Comparison of ENCODE assay signal across 9 mouse cellular contexts in genomic region chr4:70355659-70356350, GRCm38 (mm10). TPM values are rescaled to one million over a fixed set of nuclear protein-coding genes. Genes with fewer than 3 reads are reported as not detected.
DNase-seq lines count a peak whose midpoint lies in the region; ATAC-seq and TF ChIP-seq lines count a peak whose summit lies in the region.
"Had no signal": no experiment of that assay in that cellular context is flagged by ENCODE, and none has a peak within 500 bp of the region (broad histone marks: within the 10 kb centered on the region; RNA-seq: fewer than 3 reads in every experiment).

No protein-coding gene starts in this region.

- TF ChIP-seq EP300 in CH12.LX (IDR thresholded peaks at IDR 0.05; ENCODE audit: low read length) = no peak

- no peaks in the 10 kb centered on the region for H3K79me2 ChIP-seq in CH12.LX (replicated peaks; ENCODE audit: control insufficient read depth, extremely low read depth, insufficient read depth, poor library complexity, severe bottlenecking)

- H3K4me1 ChIP-seq in CH12.LX (ENCODE audit: control insufficient read depth in 1 of 2, insufficient read depth in 2 of 2) = peaks cover 0 to 17% of the 10 kb centered on the region in 2 experiments; a peak in 2 of 4 replicates
- H3K4me1 ChIP-seq in embryonic facial prominence, embryonic 11.5 days (ENCODE audit: control insufficient read depth, insufficient read depth, low read length) = no peaks in the 10 kb centered on the region
- H3K4me1 ChIP-seq in olfactory bulb, adult 2 months (ENCODE audit: control insufficient read depth, insufficient read depth, low read length) = no peaks in the 10 kb centered on the region
- H3K4me1 ChIP-seq: heart, embryonic 13.5 days had no signal

- H3K27me3 ChIP-seq in CH12.LX (replicated peaks) = no peaks in the 10 kb centered on the region
- no peaks in the 10 kb centered on the region for H3K27me3 ChIP-seq in embryonic facial prominence, embryonic 11.5 days (ENCODE audit: control insufficient read depth, insufficient read depth, low read length)
- H3K27me3 ChIP-seq: heart, embryonic 13.5 days had no signal

- no peak overlapping the region for H3K4me2 ChIP-seq in CH12.LX (ENCODE audit: insufficient read depth, low read depth, poor library complexity, severe bottlenecking)
- no peak overlapping the region for H3K4me2 ChIP-seq in embryonic facial prominence, embryonic 11.5 days (ENCODE audit: low read depth, low read length)
- H3K4me2 ChIP-seq: heart, embryonic 13.5 days had no signal

- no peak for TF ChIP-seq POLR2A in CH12.LX (IDR thresholded peaks at IDR 0.05; ENCODE audit: low read depth, low read length)
- TF ChIP-seq POLR2A in olfactory bulb, adult 2 months (IDR thresholded peaks at IDR 0.05; ENCODE audit: insufficient read depth, low read depth, low read length) = no peak

- no peak overlapping the region for H3K4me3 ChIP-seq in CH12.LX (replicated peaks in 1 of 3; ENCODE audit: low read depth in 2 of 3, low read length in 2 of 3, poor library complexity in 1 of 3)
- no peak overlapping the region for H3K4me3 ChIP-seq in embryonic facial prominence, embryonic 11.5 days (ENCODE audit: low read depth, low read length)
- no peak overlapping the region for H3K4me3 ChIP-seq in olfactory bulb, adult 2 months (ENCODE audit: insufficient read depth, low read depth, low read length)
- H3K4me3 ChIP-seq: heart, embryonic 13.5 days had no signal

- no peak overlapping the region for H3K9ac ChIP-seq in CH12.LX (ENCODE audit: insufficient read depth, low read depth)
- no peak overlapping the region for H3K9ac ChIP-seq in embryonic facial prominence, embryonic 11.5 days (replicated peaks; ENCODE audit: low read length)
- H3K9ac ChIP-seq: heart, embryonic 13.5 days had no signal

- no peaks in the 10 kb centered on the region for H3K9me3 ChIP-seq in CH12.LX (replicated peaks; ENCODE audit: low read length)
- no peaks in the 10 kb centered on the region for H3K9me3 ChIP-seq in embryonic facial prominence, embryonic 11.5 days (replicated peaks; ENCODE audit: control insufficient read depth, low read length)
- H3K9me3 ChIP-seq: heart, embryonic 13.5 days had no signal

- in situ Hi-C loops in CH12.LX (cut with MboI; ENCODE audit: low pct_ligation_motif_present, low pct_unique_long_range_greater_than_20kb, low sequenced_read_pairs) = loop anchor here (25.0 kb wide), 1 partner anchor 294 kb away; no protein-coding TSS in a partner anchor

- 76% methylated on average over 9 of the region's 9 CpGs for WGBS in embryonic facial prominence, embryonic 11.5 days
- WGBS in olfactory bulb, adult 2 months = 52% methylated on average over 9 of the region's 9 CpGs

- peak; percentile 76 for TF ChIP-seq RAD21 in CH12.LX (IDR thresholded peaks at IDR 0.05; ENCODE audit: low read depth, low read length)

- peak; percentile 64; the same call in 1 of the 2 replicates for ATAC-seq in embryonic facial prominence, embryonic 11.5 days (replicated peaks; ENCODE audit: insufficient number of reproducible peaks, low FRiP score, low TSS enrichment, low read depth)
- peak; percentile 83 to 91; a peak in 3 of 4 replicates for ATAC-seq in hematopoietic stem cell, adult 5-6 weeks (replicated peaks in 1 of 2; ENCODE audit: insufficient read depth in 1 of 2, low FRiP score in 2 of 2, low TSS enrichment in 1 of 2, low read depth in 1 of 2, poor library complexity in 2 of 2, severe bottlenecking in 2 of 2)

- no peak overlapping the region for H3K27ac ChIP-seq in CH12.LX (ENCODE audit: insufficient read depth, low read depth)
- H3K27ac ChIP-seq in embryonic facial prominence, embryonic 11.5 days (replicated peaks; ENCODE audit: low read depth, low read length) = no peak overlapping the region
- H3K27ac ChIP-seq in olfactory bulb, adult 2 months (ENCODE audit: insufficient read depth, low read depth, low read length) = no peak overlapping the region
- H3K27ac ChIP-seq: heart, embryonic 13.5 days had no signal

- peak; percentile 59 for DNase-seq in CH12.LX (ENCODE audit: extremely low read depth)
- DNase-seq in adrenal gland, postnatal 14 days = peak; percentile 74
- peak; percentile 74 for DNase-seq in embryonic facial prominence, embryonic 11.5 days (ENCODE audit: low spot score)
- peak; percentile 62 to 83 for DNase-seq in layer of hippocampus, adult 18-20 months (ENCODE audit: low spot score in 2 of 2)
- DNase-seq in lung, adult 18-20 months = peak; percentile 9 to 18
- peak; percentile 70 for DNase-seq in thymus, postnatal 4 days

- dilution Hi-C loops in CH12.LX (cut with MboI; ENCODE audit: extremely low pct_ligation_motif_present, extremely low pct_unique_long_range_greater_than_20kb, low sequenced_read_pairs) = no loop called here

- peak; percentile 57 to 79 for TF ChIP-seq CTCF in CH12.LX (conservative IDR thresholded peaks at IDR 0.05 in 1 of 2, IDR thresholded peaks at IDR 0.05 in 1 of 2; ENCODE audit: low read depth in 2 of 2, low read length in 2 of 2)
- peak; percentile 46; the same call in 1 of the 2 replicates for TF ChIP-seq CTCF in olfactory bulb, adult 2 months (IDR thresholded peaks at IDR 0.05; ENCODE audit: insufficient read depth, low read depth, low read length)

- H3K36me3 ChIP-seq in CH12.LX (replicated peaks in 1 of 2; ENCODE audit: control insufficient read depth in 1 of 2, insufficient read depth in 1 of 2, low read length in 1 of 2) = peaks cover 27 to 94% of the 10 kb centered on the region in 2 experiments
- no peaks in the 10 kb centered on the region; the same call in 1 of the 2 replicates for H3K36me3 ChIP-seq in embryonic facial prominence, embryonic 11.5 days (replicated peaks; ENCODE audit: control insufficient read depth, insufficient read depth, low read depth, low read length)

TF ChIP-seq in CH12.LX, 34 proteins besides CTCF, POLR2A, EP300 and RAD21:
- TF ChIP-seq USF1 (IDR thresholded peaks at IDR 0.05; ENCODE audit: low read depth, low read length) (no peak), SMC3 (IDR thresholded peaks at IDR 0.05; ENCODE audit: low read depth, low read length) (peak; percentile 48)

RNA-seq across cellular contexts. Expression of gene Cdk5rap2, which starts 54.4 kb away (rescaled TPM):
- 15.9 and 17.2 TPM in 2 replicates for total RNA-seq in CH12.LX (2012; rRNA removed)
- total RNA-seq in CH12.LX (2014; rRNA removed) = 10.2 and 12.1 TPM in 2 replicates
- polyA plus RNA-seq in CH12.LX (2012; ENCODE audit: insufficient read length, low read depth) = 24.5 and 26.3 TPM in 2 replicates
- total RNA-seq in adrenal gland, postnatal 14 days (2021) = 14.5 and 17.7 TPM in 2 replicates
- polyA plus RNA-seq in embryonic facial prominence, embryonic 11.5 days (2014; fragmentation: Nextera tagmentation; extraction: Ambion mirVana) = 23.3 and 23.4 TPM in 2 replicates
- total RNA-seq in hematopoietic stem cell, adult 5-6 weeks (2017) = 23.9 and 29.3 TPM in 2 replicates
- total RNA-seq in layer of hippocampus, adult 18-20 months (2021) = 10 to 100 TPM; 10.5 to 12.4 TPM
- 306 TPM in 1 of 2 replicates, not detected in the other for polyA plus RNA-seq in olfactory bulb, adult 2 months (2012; ENCODE audit: insufficient read depth, insufficient read length, low replicate concordance, missing spikeins)

Comparison
In these comparisons a context has a peak if more than half of its experiments do, and no peak if none do; other contexts are left out.
1. DNase-seq: peak in every context shown above with its lines; median percentile 74 in adrenal gland, postnatal 14 days; 74 in embryonic facial prominence, embryonic 11.5 days; 72 in layer of hippocampus, adult 18-20 months; 70 in thymus, postnatal 4 days; 59 in CH12.LX; 14 in lung, adult 18-20 months.